Mouse (Mus musculus) ovary, adult 18-20 months (tissue): Measurements from ENCODE around the gene Cacna1c.

Experiments used
- DNase-seq: peaks from one replicate; pipeline ENCODE4 v3.0.0; 2022; ENCODE audit warnings: low spot score, mixed read lengths

The Cacna1c gene

GRCm38 (mm10) chr6:119008638-119009166, 187.5 kb downstream of the Cacna1c start:
- no peak for DNase-seq

- DNase-seq = no peak
Measured at GRCm38 (mm10) chr6:119004596-119004995, 191.6 kb downstream of the Cacna1c start.

GRCm38 (mm10) chr6:119001442-119001841, 194.8 kb downstream of the Cacna1c start:
- no peak for DNase-seq

GRCm38 (mm10) chr6:119000255-119000654, 196.0 kb downstream of the Cacna1c start:
- no peak for DNase-seq

- no peak for DNase-seq
Measured at GRCm38 (mm10) chr6:118999329-118999875, 196.8 kb downstream of the Cacna1c start.

- no peak for DNase-seq
Measured at GRCm38 (mm10) chr6:118997397-118997796, 198.8 kb downstream of the Cacna1c start.

- DNase-seq = no peak
Measured at GRCm38 (mm10) chr6:118994272-118995061, 201.8 kb downstream of the Cacna1c start.

GRCm38 (mm10) chr6:118992391-118992790, 203.8 kb downstream of the Cacna1c start:
- DNase-seq = no peak

- DNase-seq = no peak
Measured at GRCm38 (mm10) chr6:118989999-118990776, 206.0 kb downstream of the Cacna1c start.

GRCm38 (mm10) chr6:118984181-118984901, 211.9 kb downstream of the Cacna1c start:
- no peak for DNase-seq

- no peak for DNase-seq
Measured at GRCm38 (mm10) chr6:118983471-118984040, 212.7 kb downstream of the Cacna1c start.

- no peak for DNase-seq
Measured at GRCm38 (mm10) chr6:118980265-118980664, 216.0 kb downstream of the Cacna1c start.

- DNase-seq = no peak
Measured at GRCm38 (mm10) chr6:118977443-118978271, 218.6 kb downstream of the Cacna1c start.

- DNase-seq = no peak
Measured at GRCm38 (mm10) chr6:118976617-118977016, 219.6 kb downstream of the Cacna1c start.

GRCm38 (mm10) chr6:118971844-118972531, 224.2 kb downstream of the Cacna1c start:
- no peak for DNase-seq

GRCm38 (mm10) chr6:118968776-118969175, 227.4 kb downstream of the Cacna1c start:
- DNase-seq = no peak

GRCm38 (mm10) chr6:118966904-118967303, 229.3 kb downstream of the Cacna1c start:
- no peak for DNase-seq

GRCm38 (mm10) chr6:118965577-118965976, 230.6 kb downstream of the Cacna1c start:
- DNase-seq = no peak

GRCm38 (mm10) chr6:118963806-118964205, 232.4 kb downstream of the Cacna1c start:
- no peak for DNase-seq

GRCm38 (mm10) chr6:118963283-118963682, 232.9 kb downstream of the Cacna1c start:
- no peak for DNase-seq
